Mouse (Mus musculus) MEL (cell line): ENCODE results near the gene Fto. TPM values are rescaled to one million over a fixed set of nuclear protein-coding genes. Genes with fewer than 3 reads are reported as not detected.

Experiments
- DNase-seq: peaks from one replicate; pipeline ENCODE4 v3.0.0; 2011; ENCODE audit warnings: low read depth, low spot score
- H3K27ac ChIP-seq: 2 replicates; pipeline ENCODE4 v1.5.1; 2012; ENCODE audit warnings: low read depth, mild to moderate bottlenecking, control low read depth, low read length, moderate library complexity; ENCODE audit not compliant: control insufficient read depth
- H3K27me3 ChIP-seq, 2 experiments: fragments of 150-350 bp in 1 of 2; sonication (generic) in 1 of 2; 2 replicates each; pipeline ENCODE4 v1.6.1; 2012; ENCODE audit warnings: low read length in 2 of 2, mild to moderate bottlenecking in 2 of 2, improper control_type of control experiment in 1 of 2, moderate library complexity in 1 of 2; ENCODE audit not compliant: insufficient read depth in 2 of 2, control insufficient read depth in 1 of 2
- H3K36me3 ChIP-seq, 2 experiments: 2 replicates each; pipeline ENCODE4 v1.6.1; 2012 to 2014; ENCODE audit warnings: low read length in 2 of 2, improper control_type of control experiment in 1 of 2, inconsistent platforms in 1 of 2, mild to moderate bottlenecking in 1 of 2; ENCODE audit not compliant: insufficient read depth in 2 of 2, control insufficient read depth in 1 of 2
- H3K4me1 ChIP-seq, 2 experiments: fragments of 150-350 bp in 1 of 2; sonication (generic) in 1 of 2; 2 replicates each; pipeline ENCODE4 v1.6.1; 2012; ENCODE audit warnings: low read length in 2 of 2, improper control_type of control experiment in 1 of 2, mild to moderate bottlenecking in 1 of 2; ENCODE audit not compliant: insufficient read depth in 2 of 2, control insufficient read depth in 1 of 2
- H3K4me3 ChIP-seq, 2 experiments: fragments of 150-350 bp in 1 of 2; sonication (generic) in 1 of 2; 2 replicates each; pipeline ENCODE4 v1.5.1; 2012; ENCODE audit warnings: low read depth in 2 of 2, low read length in 2 of 2, mild to moderate bottlenecking in 2 of 2, moderate library complexity in 2 of 2, control low read depth in 1 of 2, improper control_type of control experiment in 1 of 2; ENCODE audit not compliant: control insufficient read depth in 1 of 2, insufficient read depth in 1 of 2
- H3K79me2 ChIP-seq: 2 replicates; pipeline ENCODE4 v1.6.1; 2012; ENCODE audit warnings: mild to moderate bottlenecking, low read length, moderate library complexity; ENCODE audit not compliant: control insufficient read depth, poor library complexity, insufficient read depth
- H3K9ac ChIP-seq: 2 replicates; pipeline ENCODE4 v1.6.1; 2012; ENCODE audit warnings: low read depth, mild to moderate bottlenecking, control low read depth, low read length, moderate library complexity; ENCODE audit not compliant: control insufficient read depth, poor library complexity, severe bottlenecking
- H3K9me3 ChIP-seq: fragments of 150-350 bp; sonication (generic); replicated peaks from 2 replicates; pipeline ENCODE4 v1.6.1; 2012; ENCODE audit warnings: mild to moderate bottlenecking, low read length, improper control_type of control experiment, moderate library complexity; ENCODE audit not compliant: insufficient read depth
- CHD1 ChIP-seq: IDR thresholded peaks from 2 replicates; pipeline ENCODE4 v1.6.1; 2012; ENCODE audit warnings: low read depth, mild to moderate bottlenecking, inconsistent platforms, low read length, improper control_type of control experiment
- CHD2 ChIP-seq: IDR thresholded peaks from 2 replicates; pipeline ENCODE4 v1.6.1; 2011; ENCODE audit warnings: low read length, improper control_type of control experiment
- CTCF ChIP-seq, 3 experiments: IDR thresholded peaks in 2 of 3; conservative IDR thresholded peaks in 1 of 3; 2 replicates each; pipeline ENCODE4 v1.5.1; 2011 to 2012; ENCODE audit warnings: low read length in 3 of 3, low read depth in 2 of 3, mild to moderate bottlenecking in 2 of 3, improper control_type of control experiment in 1 of 3, inconsistent platforms in 1 of 3, mixed read lengths in 1 of 3, moderate library complexity in 1 of 3; ENCODE audit not compliant: control insufficient read depth in 1 of 3, insufficient read depth in 1 of 3, poor library complexity in 1 of 3, severe bottlenecking in 1 of 3
- E2F4 ChIP-seq: IDR thresholded peaks from 2 replicates; pipeline ENCODE4 v1.6.1; 2011; ENCODE audit warnings: low read depth, low read length, improper control_type of control experiment, borderline replicate concordance
- EP300 ChIP-seq, 2 experiments: IDR thresholded peaks; 2 replicates each; pipeline ENCODE4 v1.6.1; 2011; ENCODE audit warnings: improper control_type of control experiment in 2 of 2, low read length in 2 of 2, low read depth in 1 of 2, mild to moderate bottlenecking in 1 of 2
- ETS1 ChIP-seq: IDR thresholded peaks from 2 replicates; pipeline ENCODE4 v1.6.1; 2012; ENCODE audit warnings: low read depth, mild to moderate bottlenecking, inconsistent platforms, low read length, improper control_type of control experiment, moderate library complexity
- GATA1 ChIP-seq: IDR thresholded peaks from 2 replicates; pipeline ENCODE4 v1.6.1; 2011; ENCODE audit warnings: low read depth, low read length, improper control_type of control experiment
- HCFC1 ChIP-seq: IDR thresholded peaks from 2 replicates; pipeline ENCODE4 v1.6.1; 2012; ENCODE audit warnings: low read depth, mild to moderate bottlenecking, inconsistent platforms, low read length, improper control_type of control experiment, moderate library complexity
- JUND ChIP-seq: IDR thresholded peaks from 2 replicates; pipeline ENCODE4 v1.6.1; 2011; ENCODE audit warnings: low read depth, mild to moderate bottlenecking, improper control_type of control experiment, low read length
- KAT2A ChIP-seq: conservative IDR thresholded peaks from 2 replicates; pipeline ENCODE4 v1.6.1; 2012; ENCODE audit warnings: low read depth, low read length, improper control_type of control experiment, inconsistent platforms
- MAX ChIP-seq: IDR thresholded peaks from 2 replicates; pipeline ENCODE4 v1.6.1; 2011; ENCODE audit warnings: low read length, improper control_type of control experiment
- MXI1 ChIP-seq: IDR thresholded peaks from 2 replicates; pipeline ENCODE4 v1.6.1; 2011; ENCODE audit warnings: mild to moderate bottlenecking, low read depth, low read length, improper control_type of control experiment
- NELFE ChIP-seq: IDR thresholded peaks from 2 replicates; pipeline ENCODE4 v1.6.1; 2011; ENCODE audit warnings: low read depth, low read length, improper control_type of control experiment
- POLR2A ChIP-seq, 2 experiments: IDR thresholded peaks; 2 replicates each; pipeline ENCODE4 v1.6.1; 2011 to 2012; ENCODE audit warnings: low read length in 2 of 2, mild to moderate bottlenecking in 2 of 2, control low read depth in 1 of 2, improper control_type of control experiment in 1 of 2, low read depth in 1 of 2, moderate library complexity in 1 of 2; ENCODE audit not compliant: control insufficient read depth in 1 of 2, insufficient read depth in 1 of 2, poor library complexity in 1 of 2
- POLR2AphosphoS2 ChIP-seq: IDR thresholded peaks from 2 replicates; pipeline ENCODE4 v1.6.1; 2011; ENCODE audit warnings: low read length, improper control_type of control experiment
- POLR2AphosphoS5 ChIP-seq: IDR thresholded peaks from 2 replicates; pipeline ENCODE4 v1.6.1; 2012; ENCODE audit warnings: low read depth, borderline replicate concordance, mild to moderate bottlenecking, inconsistent platforms, low read length, moderate library complexity, mixed read lengths
- TBP ChIP-seq: IDR thresholded peaks from 2 replicates; pipeline ENCODE4 v1.8.0; 2011; ENCODE audit warnings: low read depth, low read length, improper control_type of control experiment
- TCF12 ChIP-seq: IDR thresholded peaks from 2 replicates; pipeline ENCODE4 v1.6.1; 2014; ENCODE audit warnings: low read depth, mild to moderate bottlenecking, inconsistent platforms, low read length, improper control_type of control experiment, moderate library complexity
- UBTF ChIP-seq: IDR thresholded peaks from 2 replicates; pipeline ENCODE4 v1.6.1; 2012; ENCODE audit warnings: low read depth, mild to moderate bottlenecking, inconsistent platforms, low read length, improper control_type of control experiment, moderate library complexity, borderline replicate concordance; ENCODE audit not compliant: insufficient read depth
- ZKSCAN1 ChIP-seq: IDR thresholded peaks from 2 replicates; pipeline ENCODE4 v1.6.1; 2012; ENCODE audit warnings: low read depth, mild to moderate bottlenecking, inconsistent platforms, low read length, improper control_type of control experiment, moderate library complexity
- ZNF384 ChIP-seq: IDR thresholded peaks from 2 replicates; pipeline ENCODE4 v1.6.1; 2012; ENCODE audit warnings: low read depth, mild to moderate bottlenecking, inconsistent platforms, low read length, improper control_type of control experiment
- polyA plus RNA-seq, 2 experiments: library from polyadenylated mRNA; stranded (reverse) in 1 of 2; unstranded in 1 of 2; fragments of >175 nt in 1 of 2; fragments of >200 nt in 1 of 2; gene quantifications; 2 replicates each; pipeline versions ENCODE4 v1.2.1 to v1.2.4; 2012; ENCODE audit warnings: low replicate concordance in 2 of 2, low read depth in 1 of 2; ENCODE audit not compliant: insufficient read length in 2 of 2, insufficient read depth in 1 of 2, missing spikeins in 1 of 2
- total RNA-seq: library from RNA; depleted of rRNA; stranded (reverse); fragments of 300-350 nt; gene quantifications from 2 replicates; pipeline ENCODE4 v1.2.3, GENCODE M21; 2012

The Fto gene
- total and polyA plus RNA-seq, 3 experiments: 13.5 to 41.1 TPM; not detected in 1

DNA sequence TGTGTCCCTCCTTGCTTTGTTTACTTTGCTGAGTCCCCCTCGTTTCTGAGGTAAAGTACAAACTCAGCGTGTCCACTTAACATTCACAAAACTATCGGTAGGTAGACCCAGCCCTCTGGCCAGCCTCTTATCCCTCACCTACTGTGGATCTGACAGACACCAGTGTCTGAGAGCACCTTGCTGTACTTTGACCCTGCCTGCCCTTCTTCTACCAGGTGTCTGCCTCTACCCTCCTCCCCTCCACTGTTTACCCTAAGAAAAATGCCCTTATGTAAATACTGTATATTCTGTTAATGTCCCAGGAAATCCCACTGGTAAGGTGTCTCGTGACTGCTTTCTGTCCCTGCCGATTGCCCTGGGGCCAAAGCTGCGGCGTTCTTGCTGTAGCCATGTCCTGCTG lies 91.8 kb downstream of the Fto start:
- H3K27ac ChIP-seq: no peak overlapping the region
- H3K4me3 ChIP-seq: no peak overlapping the region
- no peaks in the 10 kb centered on the region for H3K79me2 ChIP-seq
- H3K36me3 ChIP-seq: peaks cover 0 to 11% of the 10 kb centered on the region in 2 experiments; a peak in 2 of 4 replicates
- H3K9me3 ChIP-seq: no peaks in the 10 kb centered on the region
- H3K9ac ChIP-seq: no peak overlapping the region
- TF ChIP-seq POLR2AphosphoS5 (no peak), HCFC1 (no peak), CTCF (IDR thresholded peaks at IDR 0.05 in 2 of 3, conservative IDR thresholded peaks at IDR 0.05 in 1 of 3; ENCODE audit: control insufficient read depth in 1 of 3, insufficient read depth in 1 of 3, low read depth in 2 of 3, low read length in 3 of 3, poor library complexity in 1 of 3, severe bottlenecking in 1 of 3) (no peak), KAT2A (no peak), MAX (no peak), ZNF384 (no peak), TCF12 (no peak), E2F4 (no peak), UBTF (no peak), ZKSCAN1 (no peak), MXI1 (no peak), POLR2A (IDR thresholded peaks at IDR 0.05; ENCODE audit: control insufficient read depth in 1 of 2, insufficient read depth in 1 of 2, low read depth in 1 of 2, low read length in 2 of 2, poor library complexity in 1 of 2) (no peak), TBP (no peak), POLR2AphosphoS2 (no peak), NELFE (no peak), ETS1 (no peak), JUND (no peak)
- H3K4me1 ChIP-seq: peaks cover 6 to 11% of the 10 kb centered on the region in 2 experiments
- no peak for DNase-seq
- H3K27me3 ChIP-seq: no peaks in the 10 kb centered on the region

GRCm38 (mm10) chr8:91406624-91407290 lies 93.4 kb downstream of the Fto start:
- H3K27me3 ChIP-seq: no peaks in the 10 kb centered on the region
- H3K27ac ChIP-seq: peak overlapping the region; percentile 51; the same call in 1 of the 2 replicates
- H3K36me3 ChIP-seq: peaks cover 0 to 11% of the 10 kb centered on the region in 2 experiments; a peak in 2 of 4 replicates
- no peak overlapping the region for H3K4me3 ChIP-seq
- H3K79me2 ChIP-seq: no peaks in the 10 kb centered on the region
- peak; percentile 49 for DNase-seq
- H3K9me3 ChIP-seq: no peaks in the 10 kb centered on the region
- no peak overlapping the region for H3K9ac ChIP-seq
- 0 out of 2 replicates have a peak, but pooled peaks have one; percentile 35 for TF ChIP-seq GATA1
- no peak for TF ChIP-seq CHD2
- TF ChIP-seq CHD1: no peak
- TF ChIP-seq ETS1: peak; percentile 67; the same call in 1 of the 2 replicates
- TF ChIP-seq ZNF384: peak; percentile 61
- peak in 1 of 2 experiments; percentile 18; a peak in 1 of 4 replicates for TF ChIP-seq EP300 (IDR thresholded peaks at IDR 0.05; ENCODE audit: low read depth in 1 of 2, low read length in 2 of 2)
- H3K4me1 ChIP-seq: peaks cover 6 to 11% of the 10 kb centered on the region in 2 experiments
